Mouse (Mus musculus): ENCODE results near the gene Pld3.

DNA sequence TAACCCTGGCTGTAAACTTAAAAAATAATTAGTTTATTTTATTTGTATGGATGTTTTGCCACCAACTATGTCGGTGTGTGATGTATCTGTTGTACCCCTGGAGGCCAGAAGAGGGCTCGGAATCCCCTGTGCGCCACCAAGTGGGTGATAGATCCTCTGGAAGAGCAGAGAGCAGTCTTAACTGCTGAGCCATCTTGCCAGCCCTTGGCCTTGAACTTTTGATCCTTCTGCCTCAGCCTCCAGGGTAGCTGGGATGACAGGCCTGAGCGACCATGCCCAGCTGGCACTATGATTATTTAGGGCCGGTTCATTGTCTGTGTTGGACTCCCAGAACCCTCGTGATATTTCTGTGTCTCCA lies 44.4 kb downstream of the Pld3 start:
- TF ChIP-seq CTCF (IDR thresholded peaks at IDR 0.05; ENCODE audit: extremely low read depth, insufficient read depth, low read length) (peak; percentile 60), POLR2A (IDR thresholded peaks at IDR 0.05; ENCODE audit: extremely low read depth, insufficient read depth, low read length) (no peak)

Data from cortical plate, adult 2 months (tissue).